In the genomic region with DNA sequence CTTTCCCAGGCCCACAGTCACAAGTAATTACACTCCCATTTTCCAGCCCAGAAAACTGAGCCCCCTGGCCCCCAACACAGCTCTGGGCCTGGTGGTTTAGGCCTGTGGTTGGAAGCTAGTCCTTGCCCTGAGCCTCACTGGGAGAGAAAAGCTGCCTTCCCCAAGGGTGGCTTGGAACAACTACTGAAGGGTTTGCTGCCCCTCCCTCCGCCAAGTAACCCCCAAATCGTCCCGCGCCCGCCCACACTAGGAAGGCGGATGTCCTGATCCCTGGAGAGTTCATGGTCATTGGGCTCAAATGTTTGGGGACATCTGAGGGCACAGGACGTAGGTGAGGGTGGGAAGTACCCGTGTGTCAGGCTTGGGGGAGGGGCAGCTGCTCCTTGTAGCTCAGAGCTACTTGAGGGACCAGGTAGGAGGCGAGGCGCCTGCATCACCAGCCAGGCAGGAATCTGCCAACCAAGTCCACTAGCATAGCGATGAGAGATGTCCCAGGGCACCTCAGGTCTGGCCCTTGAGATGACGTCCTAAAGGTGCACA, we compare ENCODE assay signal across 8 mouse cellular contexts. TPM values are rescaled to one million over a fixed set of nuclear protein-coding genes. Genes with fewer than 3 reads are reported as not detected.
DNase-seq lines count a peak whose midpoint lies in the region; ATAC-seq lines count a peak whose summit lies in the region.

No protein-coding gene starts in this region.

- no peaks in the 10 kb centered on the region for H3K27me3 ChIP-seq in embryonic facial prominence, embryonic 10.5 days (replicated peaks; ENCODE audit: low read depth, poor library complexity, severe bottlenecking)
- H3K27me3 ChIP-seq in limb, embryonic 13.5 days: no peaks in the 10 kb centered on the region
- H3K27me3 ChIP-seq in midbrain, embryonic 11.5 days (ENCODE audit: control insufficient read depth, insufficient read depth, low read length): peaks cover 3% of the 10 kb centered on the region; the same call in 1 of the 2 replicates

- H3K4me2 ChIP-seq in limb, embryonic 13.5 days (replicated peaks): peak overlapping the region; percentile 75
- peak overlapping the region; percentile 68 for H3K4me2 ChIP-seq in midbrain, embryonic 11.5 days

- peaks cover 46% of the 10 kb centered on the region for H3K36me3 ChIP-seq in embryonic facial prominence, embryonic 10.5 days (replicated peaks)
- H3K36me3 ChIP-seq in limb, embryonic 13.5 days: peaks cover 36% of the 10 kb centered on the region
- peaks cover 35% of the 10 kb centered on the region for H3K36me3 ChIP-seq in midbrain, embryonic 11.5 days (ENCODE audit: control insufficient read depth, insufficient read depth, low read length)

- H3K9ac ChIP-seq in limb, embryonic 13.5 days: peak overlapping the region; percentile 31; the same call in 1 of the 2 replicates
- peak overlapping the region; percentile 43 for H3K9ac ChIP-seq in midbrain, embryonic 11.5 days (ENCODE audit: low read length)

- H3K9me3 ChIP-seq in embryonic facial prominence, embryonic 10.5 days: no peaks in the 10 kb centered on the region
- H3K9me3 ChIP-seq in limb, embryonic 13.5 days: no peaks in the 10 kb centered on the region
- no peaks in the 10 kb centered on the region for H3K9me3 ChIP-seq in midbrain, embryonic 11.5 days (ENCODE audit: control insufficient read depth, low read length)

- peak; percentile 71 for DNase-seq in adrenal gland, adult 2 months
- DNase-seq in adrenal gland, postnatal 4 days (ENCODE audit: low spot score in 2 of 2): no peak
- peak; percentile 81 to 84 for DNase-seq in B cell, adult 2 months
- DNase-seq in embryonic facial prominence, embryonic 10.5 days (ENCODE audit: low spot score): peak; percentile 73
- DNase-seq in heart, postnatal 4 days: peak; percentile 67
- no peak for DNase-seq in midbrain, embryonic 11.5 days (ENCODE audit: low spot score, missing footprints)
- peak; percentile 81 for DNase-seq in thymus, postnatal 4 days

- WGBS in embryonic facial prominence, embryonic 10.5 days: 7% methylated on average over 12 of the region's 12 CpGs
- WGBS in limb, embryonic 13.5 days: 9% methylated on average over 12 of the region's 12 CpGs
- 7% methylated on average over 12 of the region's 12 CpGs for WGBS in midbrain, embryonic 11.5 days

- H3K4me3 ChIP-seq in embryonic facial prominence, embryonic 10.5 days: peak overlapping the region; percentile 59
- H3K4me3 ChIP-seq in limb, embryonic 13.5 days: peak overlapping the region; percentile 45
- H3K4me3 ChIP-seq in midbrain, embryonic 11.5 days (ENCODE audit: low read depth, low read length): peak overlapping the region; percentile 39

- no peak; the same call in 1 of the 2 replicates for ATAC-seq in limb, embryonic 13.5 days (ENCODE audit: low FRiP score, low read depth)
- peak; percentile 1; the same call in 1 of the 2 replicates for ATAC-seq in midbrain, embryonic 11.5 days (ENCODE audit: low FRiP score)

- H3K4me1 ChIP-seq in embryonic facial prominence, embryonic 10.5 days: peaks cover 99% of the 10 kb centered on the region
- H3K4me1 ChIP-seq in limb, embryonic 13.5 days: peaks cover 90% of the 10 kb centered on the region
- H3K4me1 ChIP-seq in midbrain, embryonic 11.5 days (ENCODE audit: control insufficient read depth, insufficient read depth, low read length): peaks cover 55% of the 10 kb centered on the region

- H3K27ac ChIP-seq in embryonic facial prominence, embryonic 10.5 days (replicated peaks): peak overlapping the region; percentile 94
- peak overlapping the region; percentile 88 for H3K27ac ChIP-seq in limb, embryonic 13.5 days
- H3K27ac ChIP-seq in midbrain, embryonic 11.5 days (ENCODE audit: low read depth, low read length): peak overlapping the region; percentile 76

RNA-seq across cellular contexts. Expression of a gene that starts 6.7 kb away (rescaled TPM):
- 10 to 100 TPM; 30.6 to 77.0 TPM for total RNA-seq in adrenal gland, adult 2 months (2021)
- 108 and 152 TPM in 2 replicates for polyA plus RNA-seq in adrenal gland, adult 2 months (2012; rRNA removed)
- total RNA-seq in adrenal gland, postnatal 4 days (2021): 100 to 1,000 TPM; 296 to 322 TPM
- polyA plus RNA-seq in embryonic facial prominence, embryonic 10.5 days (2016; fragmentation: Nextera tagmentation; extraction: Ambion mirVana): 93.2 and 110 TPM in 2 replicates
- 100 to 1,000 TPM; 163 to 193 TPM for total RNA-seq in heart, postnatal 4 days (2021)
- 149 and 194 TPM in 2 replicates for polyA plus RNA-seq in limb, embryonic 13.5 days (2015; fragmentation: Nextera tagmentation; extraction: Ambion mirVana)
- 81.5 and 87.1 TPM in 2 replicates for polyA plus RNA-seq in midbrain, embryonic 11.5 days (2014; fragmentation: Nextera tagmentation; extraction: Ambion mirVana)

RNA-seq across cellular contexts. Expression of a gene that starts 11.0 kb away (rescaled TPM):
- 100 to 1,000 TPM in 1 of 2 experiments, 10 to 100 TPM in 1; 75.8 to 115 TPM for total RNA-seq in adrenal gland, adult 2 months (2021)
- polyA plus RNA-seq in adrenal gland, adult 2 months (2012; rRNA removed): 233 and 269 TPM in 2 replicates
- 100 to 1,000 TPM; 113 to 124 TPM for total RNA-seq in adrenal gland, postnatal 4 days (2021)
- 22.2 TPM in 2 replicates for polyA plus RNA-seq in embryonic facial prominence, embryonic 10.5 days (2016; fragmentation: Nextera tagmentation; extraction: Ambion mirVana)
- 100 to 1,000 TPM; 145 to 163 TPM for total RNA-seq in heart, postnatal 4 days (2021)
- polyA plus RNA-seq in limb, embryonic 13.5 days (2015; fragmentation: Nextera tagmentation; extraction: Ambion mirVana): 22.9 and 23.2 TPM in 2 replicates
- polyA plus RNA-seq in midbrain, embryonic 11.5 days (2014; fragmentation: Nextera tagmentation; extraction: Ambion mirVana): 66.0 and 71.3 TPM in 2 replicates

RNA-seq across cellular contexts. Expression of a gene that starts 13.7 kb away (rescaled TPM):
- total RNA-seq in adrenal gland, adult 2 months (2021): 10 to 100 TPM; 14.0 to 21.7 TPM
- 25.9 and 34.5 TPM in 2 replicates for polyA plus RNA-seq in adrenal gland, adult 2 months (2012; rRNA removed)
- total RNA-seq in adrenal gland, postnatal 4 days (2021): 1 to 10 TPM; 7.5 to 8.8 TPM
- polyA plus RNA-seq in embryonic facial prominence, embryonic 10.5 days (2016; fragmentation: Nextera tagmentation; extraction: Ambion mirVana): 10.8 and 12.0 TPM in 2 replicates
- total RNA-seq in heart, postnatal 4 days (2021): 1 to 10 TPM; 1.9 to 4.9 TPM
- polyA plus RNA-seq in limb, embryonic 13.5 days (2015; fragmentation: Nextera tagmentation; extraction: Ambion mirVana): 9.7 and 11.0 TPM in 2 replicates
- polyA plus RNA-seq in midbrain, embryonic 11.5 days (2014; fragmentation: Nextera tagmentation; extraction: Ambion mirVana): 8.0 and 8.7 TPM in 2 replicates

RNA-seq across cellular contexts. Expression of a gene that starts 18.5 kb away (rescaled TPM):
- total RNA-seq in adrenal gland, adult 2 months (2021): 100 to 1,000 TPM in 1 of 2 experiments, 10 to 100 TPM in 1; 74.5 to 118 TPM
- polyA plus RNA-seq in adrenal gland, adult 2 months (2012; rRNA removed): 84.3 and 84.6 TPM in 2 replicates
- total RNA-seq in adrenal gland, postnatal 4 days (2021): 10 to 100 TPM; 49.1 to 72.7 TPM
- polyA plus RNA-seq in embryonic facial prominence, embryonic 10.5 days (2016; fragmentation: Nextera tagmentation; extraction: Ambion mirVana): 4.9 and 8.5 TPM in 2 replicates
- 1 to 10 TPM; 3.7 to 5.1 TPM for total RNA-seq in heart, postnatal 4 days (2021)
- polyA plus RNA-seq in limb, embryonic 13.5 days (2015; fragmentation: Nextera tagmentation; extraction: Ambion mirVana): 7.4 and 8.1 TPM in 2 replicates
- 11.1 and 11.8 TPM in 2 replicates for polyA plus RNA-seq in midbrain, embryonic 11.5 days (2014; fragmentation: Nextera tagmentation; extraction: Ambion mirVana)

RNA-seq across cellular contexts. Expression of a gene that starts 20.2 kb away (rescaled TPM):
- total RNA-seq in adrenal gland, adult 2 months (2021): 1 to 10 TPM; 1.8 to 5.2 TPM
- 10.2 and 15.6 TPM in 2 replicates for polyA plus RNA-seq in adrenal gland, adult 2 months (2012; rRNA removed)
- total RNA-seq in adrenal gland, postnatal 4 days (2021): 1 to 10 TPM; 6.5 to 7.5 TPM
- polyA plus RNA-seq in embryonic facial prominence, embryonic 10.5 days (2016; fragmentation: Nextera tagmentation; extraction: Ambion mirVana): 45.2 and 50.1 TPM in 2 replicates
- total RNA-seq in heart, postnatal 4 days (2021): 1 to 10 TPM; 2.8 to 2.9 TPM
- polyA plus RNA-seq in limb, embryonic 13.5 days (2015; fragmentation: Nextera tagmentation; extraction: Ambion mirVana): 39.5 and 40.4 TPM in 2 replicates
- polyA plus RNA-seq in midbrain, embryonic 11.5 days (2014; fragmentation: Nextera tagmentation; extraction: Ambion mirVana): 78.1 and 91.7 TPM in 2 replicates

Comparison
In these comparisons a context has a peak if more than half of its experiments do, and no peak if none do; other contexts are left out.
1. DNase-seq: peak in adrenal gland, adult 2 months (single experiment), B cell, adult 2 months (2 of 2), embryonic facial prominence, embryonic 10.5 days (single experiment), heart, postnatal 4 days (single experiment) and thymus, postnatal 4 days (single experiment); none in adrenal gland, postnatal 4 days (0 of 2) and midbrain, embryonic 11.5 days (single experiment).
2. Peak in every context shown above with its lines, with median percentiles within 50 percentile points of each other: H3K27ac ChIP-seq and H3K4me3 ChIP-seq.